Mouse (Mus musculus): ENCODE measurements around the gene Ptprk. TPM values are rescaled to one million over a fixed set of nuclear protein-coding genes. Genes with fewer than 3 reads are reported as not detected.
A peak's percentile ranks its signal among the peaks of the same experiment; 100 is the strongest.

The Ptprk gene
- polyA plus RNA-seq, 1 experiment from 2014 or later, result 37.8 TPM

DNA sequence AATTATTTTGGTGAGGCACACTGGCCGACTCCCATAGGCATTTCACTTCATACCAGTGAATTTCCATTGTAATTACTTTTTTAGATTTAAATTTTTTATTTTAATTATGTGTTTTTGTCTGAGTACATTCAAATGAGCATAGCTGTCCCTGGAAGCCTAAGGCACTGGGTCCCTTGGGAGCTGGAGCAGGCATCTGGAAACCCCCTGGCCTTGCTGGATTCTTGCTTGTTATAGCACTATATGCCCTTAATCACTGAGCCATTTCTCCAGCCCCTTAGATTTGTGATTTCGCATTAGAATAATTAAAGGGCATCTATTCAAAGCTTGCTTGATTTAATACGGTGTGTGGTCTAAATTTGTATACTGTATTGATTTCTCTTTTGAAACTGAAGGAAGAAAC is 126.0 kb downstream of the Ptprk start:
- 97% methylated on average over 3 of the region's 3 CpGs for WGBS
- no peaks in the 10 kb centered on the region for H3K36me3 ChIP-seq

DNA sequence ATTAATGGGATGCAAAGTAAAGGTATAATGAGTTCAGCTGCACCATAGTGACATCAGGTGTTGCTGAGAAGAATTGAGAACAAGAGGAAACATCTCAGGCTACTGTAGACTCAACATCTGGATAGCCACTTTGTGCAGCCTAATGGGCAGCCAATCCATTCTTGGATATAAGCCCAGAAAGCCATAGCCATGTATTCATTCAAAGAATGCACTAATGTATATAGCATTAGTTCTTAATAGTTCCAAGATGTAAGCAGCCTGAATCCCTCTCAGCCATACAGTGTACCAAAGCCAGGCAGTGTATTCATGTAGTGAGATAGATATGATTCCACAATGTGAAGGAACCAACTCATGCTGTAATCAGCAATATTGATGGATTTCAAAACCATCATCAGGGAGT is 134.8 kb downstream of the Ptprk start:
- H3K4me2 ChIP-seq, result no peak overlapping the region
- no peak for ATAC-seq (replicated peaks; ENCODE audit: low FRiP score)

More for the DNA sequence above, 126.0 kb downstream of the Ptprk start:
- Histone ChIP-seq H3K9ac (no peak overlapping the region), H3K4me2 (no peak overlapping the region), H3K9me3 (replicated peaks) (no peaks in the 10 kb centered on the region), H3K27me3 (no peaks in the 10 kb centered on the region), H3K4me3 (replicated peaks) (no peak overlapping the region), H3K4me1 (no peaks in the 10 kb centered on the region), H3K27ac (no peak overlapping the region)
- ATAC-seq (replicated peaks; ENCODE audit: low FRiP score), result no peak

DNA sequence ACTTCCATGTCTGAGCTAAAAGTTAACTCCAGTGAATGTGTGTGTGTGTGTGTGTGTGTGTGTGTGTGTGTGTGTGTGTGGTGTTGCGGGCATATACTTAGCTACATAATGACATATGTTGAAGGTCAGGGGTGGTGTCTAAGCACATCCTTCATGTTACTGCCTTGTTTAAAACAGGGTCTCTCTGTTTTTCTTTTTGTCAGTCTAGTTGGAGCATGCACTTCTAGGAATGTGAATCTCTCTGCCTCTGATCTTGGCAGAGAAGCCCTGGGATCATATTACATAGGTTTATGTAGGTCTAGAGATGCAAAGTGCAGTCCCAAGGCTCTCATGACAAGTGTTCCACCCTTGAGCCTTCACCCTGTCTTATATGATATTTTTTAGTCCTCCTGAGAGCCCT is 137.5 kb downstream of the Ptprk start:
- Histone ChIP-seq H3K9ac (no peak overlapping the region), H3K4me2 (no peak overlapping the region), H3K27ac (no peak overlapping the region), H3K9me3 (replicated peaks) (no peaks in the 10 kb centered on the region), H3K36me3 (no peaks in the 10 kb centered on the region), H3K4me1 (peaks cover 7% of the 10 kb centered on the region), H3K27me3 (no peaks in the 10 kb centered on the region), H3K4me3 (replicated peaks) (no peak overlapping the region)
- ATAC-seq (replicated peaks; ENCODE audit: low FRiP score), result peak; percentile 73; the same call in 1 of the 2 replicates
- 35% methylated on average over 1 of the region's 1 CpGs for WGBS

More for the DNA sequence above, 134.8 kb downstream of the Ptprk start:
- Histone ChIP-seq H3K9ac (no peak overlapping the region), H3K27ac (no peak overlapping the region), H3K4me3 (replicated peaks) (no peak overlapping the region), H3K27me3 (no peaks in the 10 kb centered on the region), H3K4me1 (peaks cover 7% of the 10 kb centered on the region), H3K36me3 (no peaks in the 10 kb centered on the region), H3K9me3 (replicated peaks) (no peaks in the 10 kb centered on the region)

DNA sequence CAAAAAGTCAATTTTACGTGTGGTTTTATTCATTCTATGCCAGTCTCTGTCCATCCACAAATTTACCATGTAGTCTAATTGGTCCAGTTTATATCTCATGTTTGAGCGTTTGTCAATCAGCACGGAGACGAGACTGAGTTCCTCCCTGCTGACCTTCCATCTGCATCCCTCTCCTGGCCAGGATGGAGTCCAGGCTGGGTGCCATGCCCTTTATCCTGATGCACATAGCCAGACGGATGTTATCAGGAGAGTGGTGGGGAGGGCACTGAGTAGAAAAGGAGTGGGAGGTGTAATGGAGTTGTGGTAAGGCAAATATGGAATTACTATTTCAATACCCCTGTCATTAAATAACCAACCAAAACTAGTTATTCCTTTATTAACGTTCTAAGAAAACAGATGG is 140.5 kb downstream of the Ptprk start:
- no peak overlapping the region for H3K4me2 ChIP-seq
- no peak for ATAC-seq (replicated peaks; ENCODE audit: low FRiP score)
- H3K9ac ChIP-seq, result no peak overlapping the region
- H3K27ac ChIP-seq, result no peak overlapping the region
- no peaks in the 10 kb centered on the region for H3K36me3 ChIP-seq
- 81% methylated on average over 6 of the region's 6 CpGs for WGBS
- peaks cover 7% of the 10 kb centered on the region for H3K4me1 ChIP-seq
- H3K9me3 ChIP-seq (replicated peaks), result no peaks in the 10 kb centered on the region
- no peaks in the 10 kb centered on the region for H3K27me3 ChIP-seq
- no peak overlapping the region for H3K4me3 ChIP-seq (replicated peaks)

DNA sequence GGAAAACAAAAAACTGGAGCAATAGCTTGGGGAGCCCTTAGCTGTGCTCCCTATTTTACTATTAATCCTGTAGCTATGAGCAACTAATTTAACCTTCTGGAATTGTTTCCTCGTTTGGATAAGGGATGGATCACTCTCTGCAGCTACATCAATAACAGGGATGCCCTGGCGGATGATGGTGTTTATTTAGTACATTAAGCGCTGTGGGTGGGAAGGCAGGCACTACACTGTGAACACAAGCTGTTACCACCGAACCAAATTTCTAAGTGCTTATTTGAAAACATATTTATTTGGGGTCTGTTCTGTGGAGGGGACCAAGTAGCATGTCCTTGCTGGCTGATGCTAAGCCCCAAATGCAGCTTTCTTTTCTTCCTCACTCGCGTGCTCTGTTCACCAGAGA is 149.0 kb downstream of the Ptprk start:
- 66% methylated on average over 6 of the region's 6 CpGs for WGBS
- no peak overlapping the region for H3K9ac ChIP-seq
- no peaks in the 10 kb centered on the region for H3K36me3 ChIP-seq
- H3K4me1 ChIP-seq, result peaks cover 8% of the 10 kb centered on the region; the same call in 1 of the 2 replicates
- H3K4me2 ChIP-seq, result no peak overlapping the region
- no peaks in the 10 kb centered on the region for H3K27me3 ChIP-seq
- H3K4me3 ChIP-seq (replicated peaks), result no peak overlapping the region
- H3K27ac ChIP-seq, result no peak overlapping the region
- ATAC-seq (replicated peaks; ENCODE audit: low FRiP score), result no peak
- no peaks in the 10 kb centered on the region for H3K9me3 ChIP-seq (replicated peaks)

DNA sequence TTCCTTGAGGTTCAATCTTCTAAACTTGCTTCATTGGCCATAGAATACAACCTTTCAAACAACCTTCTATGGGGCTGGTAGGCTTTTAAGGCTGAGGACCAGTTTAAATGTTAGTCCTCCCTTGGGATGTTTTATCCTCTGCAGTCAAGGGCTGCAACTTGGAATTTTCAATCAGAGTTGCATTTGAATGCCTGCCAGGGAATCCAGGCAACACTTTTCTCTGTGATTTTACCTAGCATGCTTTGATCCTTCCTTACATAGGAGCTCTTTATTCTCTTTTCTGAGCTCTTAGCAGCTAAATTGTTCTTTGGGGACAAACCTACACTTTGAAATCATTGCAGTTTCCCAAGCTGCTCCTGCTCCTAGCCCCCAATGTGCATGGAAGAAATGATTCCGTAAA is 149.8 kb downstream of the Ptprk start:
- no peak for ATAC-seq (replicated peaks; ENCODE audit: low FRiP score)
- no peak overlapping the region for H3K27ac ChIP-seq
- H3K27me3 ChIP-seq, result no peaks in the 10 kb centered on the region
- no peak overlapping the region for H3K9ac ChIP-seq
- peaks cover 8% of the 10 kb centered on the region; the same call in 1 of the 2 replicates for H3K4me1 ChIP-seq
- H3K36me3 ChIP-seq, result no peaks in the 10 kb centered on the region
- H3K4me2 ChIP-seq, result no peak overlapping the region
- no peak overlapping the region for H3K4me3 ChIP-seq (replicated peaks)
- no peaks in the 10 kb centered on the region for H3K9me3 ChIP-seq (replicated peaks)
- WGBS, result 88% methylated on average over 1 of the region's 1 CpGs

DNA sequence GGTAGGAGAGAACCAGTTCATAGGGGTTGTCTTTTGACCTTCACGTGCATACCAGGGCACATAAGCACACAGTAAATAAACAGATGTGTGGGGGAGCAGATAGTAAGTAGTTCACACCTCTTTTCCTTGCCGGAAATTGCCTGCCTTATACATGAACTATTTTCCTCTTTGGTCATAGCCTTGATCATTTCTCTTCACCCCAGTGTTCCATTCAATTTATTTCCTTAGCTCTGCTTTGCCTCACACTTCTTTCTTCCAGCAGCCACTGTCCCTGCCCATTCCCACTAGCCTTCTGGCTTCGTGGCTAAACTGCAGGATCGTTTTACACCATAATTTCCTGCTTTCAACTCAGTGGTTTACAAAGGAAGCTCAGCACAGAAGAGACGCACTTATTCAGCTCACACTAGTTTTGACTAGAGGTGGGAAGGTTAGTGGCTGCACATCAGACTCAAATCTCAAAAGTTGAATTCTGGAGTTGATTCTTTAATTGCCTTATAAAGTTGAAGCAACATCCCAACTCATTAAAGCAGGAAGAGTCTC is 151.0 kb downstream of the Ptprk start:
- H3K4me2 ChIP-seq, result no peak overlapping the region
- H3K4me1 ChIP-seq, result peaks cover 8% of the 10 kb centered on the region; the same call in 1 of the 2 replicates
- WGBS, result 13% methylated on average over 5 of the region's 5 CpGs
- H3K4me3 ChIP-seq (replicated peaks), result no peak overlapping the region
- no peak; the same call in 1 of the 2 replicates for ATAC-seq (replicated peaks; ENCODE audit: low FRiP score)
- no peaks in the 10 kb centered on the region for H3K36me3 ChIP-seq
- H3K27me3 ChIP-seq, result no peaks in the 10 kb centered on the region
- H3K9ac ChIP-seq, result no peak overlapping the region
- no peak overlapping the region for H3K27ac ChIP-seq
- no peaks in the 10 kb centered on the region for H3K9me3 ChIP-seq (replicated peaks)

DNA sequence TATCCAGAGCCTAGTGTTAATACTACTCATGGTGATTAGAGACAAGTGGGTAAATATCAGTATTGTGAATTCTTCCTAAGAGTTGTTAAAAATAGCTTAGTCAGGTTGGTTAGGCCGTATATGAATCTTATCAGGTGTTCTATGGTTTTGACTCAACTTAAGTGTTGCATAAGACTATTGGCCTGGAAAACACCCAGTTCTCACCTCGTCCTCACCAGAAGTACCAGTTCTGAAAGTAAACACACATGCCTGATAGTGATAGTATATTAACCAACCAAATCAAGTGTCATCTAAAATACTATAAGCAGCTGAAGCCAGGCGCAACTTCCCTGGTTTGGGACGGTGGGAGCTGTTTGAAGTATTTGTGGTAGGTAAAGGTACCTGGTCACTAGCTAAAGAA is 153.1 kb downstream of the Ptprk start:
- Histone ChIP-seq H3K9me3 (replicated peaks) (no peaks in the 10 kb centered on the region), H3K27ac (no peak overlapping the region), H3K4me2 (no peak overlapping the region), H3K27me3 (no peaks in the 10 kb centered on the region), H3K4me1 (peaks cover 8% of the 10 kb centered on the region; the same call in 1 of the 2 replicates), H3K4me3 (replicated peaks) (no peak overlapping the region), H3K36me3 (no peaks in the 10 kb centered on the region), H3K9ac (no peak overlapping the region)
- WGBS, result 89% methylated on average over 4 of the region's 4 CpGs
- no peak for ATAC-seq (replicated peaks; ENCODE audit: low FRiP score)

DNA sequence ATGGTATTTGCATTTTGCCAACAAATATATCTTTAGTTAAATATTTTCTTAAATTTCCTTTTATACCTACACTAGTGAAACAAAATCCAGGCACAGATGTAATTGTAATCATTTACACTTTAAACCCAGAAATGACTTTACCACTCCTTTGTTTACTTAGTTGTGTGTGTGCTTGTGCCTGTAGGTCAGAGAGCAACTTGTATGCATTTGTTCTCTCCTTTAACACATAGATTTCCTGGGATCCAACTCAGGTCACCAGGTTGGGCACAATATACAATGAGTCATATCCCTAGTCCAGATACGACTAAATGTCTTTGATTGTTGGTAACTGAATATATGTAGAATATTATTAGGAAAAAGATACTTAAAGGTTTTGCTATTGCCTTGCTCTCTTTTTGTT is 153.6 kb downstream of the Ptprk start:
- 75% methylated on average over 1 of the region's 1 CpGs for WGBS
- Histone ChIP-seq H3K9ac (no peak overlapping the region), H3K4me3 (replicated peaks) (no peak overlapping the region), H3K4me1 (peaks cover 8% of the 10 kb centered on the region; the same call in 1 of the 2 replicates), H3K9me3 (replicated peaks) (no peaks in the 10 kb centered on the region), H3K27ac (no peak overlapping the region), H3K4me2 (no peak overlapping the region), H3K27me3 (no peaks in the 10 kb centered on the region), H3K36me3 (no peaks in the 10 kb centered on the region)
- ATAC-seq (replicated peaks; ENCODE audit: low FRiP score), result no peak

DNA sequence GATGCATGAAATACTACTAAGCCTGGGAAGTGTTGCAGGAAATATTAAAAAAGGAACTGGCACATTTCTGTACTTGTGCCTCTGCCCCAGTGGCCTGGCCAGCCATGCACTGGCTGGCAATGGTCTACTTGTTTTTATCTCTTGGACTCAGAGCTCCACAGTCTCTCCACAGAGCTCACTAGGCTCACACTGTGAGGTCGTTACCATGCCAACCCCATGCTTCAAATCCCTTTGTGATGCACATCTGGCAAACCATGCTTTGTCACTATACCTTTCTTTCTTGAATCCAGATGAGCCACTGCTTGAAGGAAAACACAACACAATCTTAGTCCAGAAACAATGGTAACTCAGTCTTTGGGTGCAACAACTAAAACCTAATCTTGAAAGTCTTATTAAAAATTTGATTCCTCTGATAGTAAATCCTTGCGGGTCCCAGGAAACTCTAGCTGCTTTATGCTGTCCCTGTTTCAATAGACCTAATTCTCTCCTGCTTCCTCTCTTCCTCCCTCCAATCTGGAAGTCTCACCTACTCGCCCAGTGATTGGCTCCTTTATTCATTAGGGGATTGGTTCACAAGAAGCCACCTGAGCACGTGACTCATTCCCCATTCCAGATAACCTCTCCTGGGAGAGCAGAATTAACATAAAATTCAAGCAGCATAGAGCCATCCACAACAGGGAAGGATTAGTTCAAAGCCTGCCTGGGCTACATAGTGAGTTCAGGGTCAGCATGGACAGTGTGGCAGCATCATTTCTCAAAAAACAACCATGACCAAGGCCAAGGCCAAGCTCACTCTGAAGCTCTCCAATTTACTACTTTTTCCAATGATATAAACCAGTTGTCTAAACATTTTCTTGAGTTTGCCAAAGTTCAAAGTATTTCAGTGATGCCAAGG is 157.9 kb downstream of the Ptprk start:
- Histone ChIP-seq H3K9me3 (replicated peaks) (no peaks in the 10 kb centered on the region), H3K27me3 (no peaks in the 10 kb centered on the region), H3K4me2 (no peak overlapping the region), H3K4me1 (no peaks in the 10 kb centered on the region), H3K4me3 (replicated peaks) (no peak overlapping the region), H3K36me3 (no peaks in the 10 kb centered on the region), H3K27ac (no peak overlapping the region), H3K9ac (no peak overlapping the region)
- WGBS, result 72% methylated on average over 4 of the region's 4 CpGs
- ATAC-seq (replicated peaks; ENCODE audit: low FRiP score), result no peak

DNA sequence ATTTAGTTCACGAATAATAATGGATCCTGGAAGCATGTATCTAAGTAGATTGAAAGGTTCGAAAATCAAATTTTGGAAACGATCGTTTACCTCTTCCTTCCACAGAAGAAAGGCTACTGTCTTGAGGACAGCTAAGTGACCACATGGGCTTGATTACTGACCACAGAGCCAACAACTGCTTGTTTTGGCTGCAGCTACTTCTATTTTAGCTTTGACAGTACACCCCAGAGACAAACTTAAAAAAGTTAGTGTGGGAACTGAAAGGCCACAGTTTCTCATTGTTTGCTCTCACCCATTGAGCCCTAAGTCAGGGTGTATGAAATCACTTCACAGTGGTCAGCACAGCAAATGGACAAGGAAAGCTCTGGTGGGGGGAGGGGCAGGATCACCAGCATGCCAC is 174.4 kb downstream of the Ptprk start:
- Histone ChIP-seq H3K27ac (no peak overlapping the region), H3K36me3 (no peaks in the 10 kb centered on the region), H3K9ac (no peak overlapping the region), H3K4me1 (0 out of 2 replicates have a peak, but pooled peaks cover 3% of the 10 kb centered on the region), H3K4me2 (no peak overlapping the region), H3K9me3 (replicated peaks) (no peaks in the 10 kb centered on the region), H3K4me3 (replicated peaks) (no peak overlapping the region), H3K27me3 (no peaks in the 10 kb centered on the region)
- ATAC-seq (replicated peaks; ENCODE audit: low FRiP score), result 0 out of 2 replicates have a peak, but pooled peaks have one; percentile 6
- 66% methylated on average over 4 of the region's 4 CpGs for WGBS

DNA sequence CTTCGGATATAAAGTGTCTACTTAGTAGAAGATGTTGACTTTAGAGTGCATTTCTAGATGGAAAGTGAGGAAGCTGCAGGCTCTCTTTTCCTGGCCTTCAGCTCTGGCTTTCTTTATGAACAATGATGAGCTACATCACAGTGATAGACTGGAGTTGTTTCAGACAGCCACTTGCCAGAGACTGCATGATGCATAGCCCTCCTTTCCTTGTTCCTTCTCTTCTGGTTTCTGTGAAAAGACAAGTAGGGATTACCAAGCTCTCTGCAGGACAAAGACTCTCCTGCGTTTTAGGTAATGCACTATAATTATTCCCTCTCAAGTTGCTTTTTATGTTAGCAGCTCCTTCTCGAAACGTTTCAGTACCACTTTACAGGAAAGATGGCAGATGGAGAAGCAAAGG is 176.8 kb downstream of the Ptprk start:
- no peaks in the 10 kb centered on the region for H3K36me3 ChIP-seq
- no peak overlapping the region for H3K4me3 ChIP-seq (replicated peaks)
- no peak for ATAC-seq (replicated peaks; ENCODE audit: low FRiP score)
- no peak overlapping the region for H3K27ac ChIP-seq
- H3K27me3 ChIP-seq, result no peaks in the 10 kb centered on the region
- no peak overlapping the region for H3K9ac ChIP-seq
- H3K9me3 ChIP-seq (replicated peaks), result no peaks in the 10 kb centered on the region
- H3K4me2 ChIP-seq, result no peak overlapping the region
- H3K4me1 ChIP-seq, result 0 out of 2 replicates have a peak, but pooled peaks cover 3% of the 10 kb centered on the region
- WGBS, result 56% methylated on average over 4 of the region's 4 CpGs
